Mouse (Mus musculus) splenic B cell, adult 2 months (primary cell): Measurements from ENCODE around the gene Atp2b4.
A peak's percentile ranks its signal among the peaks of the same experiment; 100 is the strongest.

Source experiments
- DNase-seq: peaks from one replicate; pipeline ENCODE4 v3.0.0-alpha.2; 2011; ENCODE audit warnings: low read depth, low spot score
- H3K27me3 ChIP-seq: 2 replicates; pipeline ENCODE4 v1.6.1; 2012; ENCODE audit warnings: mild to moderate bottlenecking, low read length, moderate library complexity, mixed read lengths; ENCODE audit not compliant: control insufficient read depth, poor library complexity, insufficient read depth, severe bottlenecking
- H3K36me3 ChIP-seq: 2 replicates; pipeline ENCODE4 v1.6.1; 2012; ENCODE audit warnings: mild to moderate bottlenecking, low read length, moderate library complexity, mixed read lengths; ENCODE audit not compliant: control insufficient read depth, poor library complexity, insufficient read depth, severe bottlenecking

Gene Atp2b4

GRCm38 (mm10) chr1:133744609-133745008 lies 56.2 kb downstream of the Atp2b4 start:
- no peak for DNase-seq
- Histone ChIP-seq H3K36me3 (no peaks in the 10 kb centered on the region), H3K27me3 (no peaks in the 10 kb centered on the region)

DNA sequence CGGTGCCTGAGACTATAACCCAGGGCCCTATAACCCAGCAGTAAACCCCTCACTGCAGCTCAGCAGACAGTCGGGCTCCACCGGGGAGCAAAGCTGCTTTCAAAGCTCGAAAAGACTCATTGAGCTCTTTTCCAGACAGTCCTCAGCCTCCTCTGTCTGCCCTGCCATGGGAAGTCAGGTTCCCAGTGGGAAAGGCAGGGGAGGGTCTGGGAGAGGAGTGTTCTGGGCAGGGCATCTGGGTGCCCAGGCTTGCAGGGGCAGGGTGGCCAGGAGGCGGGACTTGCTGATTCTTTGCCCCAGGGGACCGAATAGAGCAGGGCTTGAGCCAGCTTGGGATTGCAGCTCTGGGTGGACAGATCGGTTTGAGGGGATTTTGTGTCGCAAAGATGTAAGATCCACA lies 58.3 kb downstream of the Atp2b4 start:
- DNase-seq: no peak

DNA sequence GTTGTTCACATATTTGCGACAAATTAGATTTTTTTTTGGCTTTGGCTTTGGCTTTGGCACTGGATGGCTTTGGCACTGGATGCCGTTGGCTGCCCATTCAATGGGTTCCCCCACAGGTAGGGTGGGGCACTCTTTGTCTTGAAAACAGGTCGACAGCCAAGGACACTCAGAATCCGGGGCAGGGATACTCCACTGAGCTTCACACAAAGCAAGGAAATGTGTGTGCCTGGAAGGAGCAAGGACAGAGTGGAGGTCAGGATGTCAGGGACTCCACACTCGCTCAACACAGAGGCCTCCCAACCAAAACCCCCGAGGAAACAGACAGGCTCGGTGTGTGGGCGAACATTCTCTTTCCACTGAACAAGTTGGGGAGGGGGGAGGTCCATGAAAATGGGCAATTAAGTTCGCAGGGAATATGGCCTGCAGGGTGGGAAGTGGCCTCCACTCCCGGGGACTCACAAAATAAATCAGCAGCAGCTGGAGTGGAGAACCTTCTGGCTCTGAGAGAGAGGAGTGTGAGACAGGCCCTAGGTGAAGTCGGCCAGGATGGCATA lies 58.9 kb downstream of the Atp2b4 start:
- DNase-seq: no peak
- Histone ChIP-seq H3K36me3 (no peaks in the 10 kb centered on the region), H3K27me3 (no peaks in the 10 kb centered on the region)

More for the DNA sequence above, 58.3 kb downstream of the Atp2b4 start:
- no peaks in the 10 kb centered on the region for H3K36me3 ChIP-seq
- no peaks in the 10 kb centered on the region for H3K27me3 ChIP-seq

- Histone ChIP-seq H3K27me3 (no peaks in the 10 kb centered on the region), H3K36me3 (no peaks in the 10 kb centered on the region)
- DNase-seq: no peak
Observed at GRCm38 (mm10) chr1:133741171-133741570, 59.7 kb downstream of the Atp2b4 start.

GRCm38 (mm10) chr1:133736664-133737063 lies 64.2 kb downstream of the Atp2b4 start:
- Histone ChIP-seq H3K36me3 (no peaks in the 10 kb centered on the region), H3K27me3 (no peaks in the 10 kb centered on the region)
- no peak for DNase-seq

DNA sequence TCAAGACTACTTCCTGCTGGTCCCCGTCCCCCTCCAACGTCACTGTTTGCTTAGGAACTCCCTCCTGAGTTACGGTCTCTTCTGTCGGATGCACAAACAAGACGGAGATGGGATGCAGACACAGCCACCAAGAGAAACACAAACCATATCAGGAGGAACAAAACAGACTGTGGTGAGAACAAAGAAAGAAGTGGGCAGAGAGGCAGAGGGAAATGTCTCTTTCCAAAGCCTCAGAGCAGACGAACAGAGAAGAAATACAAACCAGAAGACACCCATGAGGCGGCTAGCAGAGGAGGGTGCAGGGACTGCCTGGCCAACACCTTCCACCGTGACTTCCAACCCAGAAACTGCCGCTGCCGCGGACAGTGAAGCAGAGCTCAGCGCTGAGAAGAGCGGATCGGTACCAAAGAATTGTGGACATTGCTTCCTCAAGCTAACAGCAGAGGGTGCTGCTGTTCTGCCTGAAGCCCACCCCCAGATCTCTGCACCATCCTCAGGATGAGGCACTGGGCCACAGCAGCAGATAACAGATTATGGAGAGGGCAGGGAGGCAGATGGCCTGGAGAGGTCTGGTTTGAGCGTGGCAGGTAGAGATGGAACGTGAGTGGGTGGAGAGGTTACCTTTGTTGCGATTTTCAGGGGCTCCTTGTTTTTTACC lies 64.7 kb downstream of the Atp2b4 start:
- DNase-seq: peak; percentile 10
- H3K27me3 ChIP-seq: no peaks in the 10 kb centered on the region

GRCm38 (mm10) chr1:133732814-133733213 lies 68.0 kb downstream of the Atp2b4 start:
- DNase-seq: no peak
- Histone ChIP-seq H3K36me3 (no peaks in the 10 kb centered on the region), H3K27me3 (no peaks in the 10 kb centered on the region)

More for the DNA sequence above, 64.7 kb downstream of the Atp2b4 start:
- H3K36me3 ChIP-seq: no peaks in the 10 kb centered on the region

- no peak for DNase-seq
- H3K36me3 ChIP-seq: no peaks in the 10 kb centered on the region
Observed at GRCm38 (mm10) chr1:133728339-133728738, 72.5 kb downstream of the Atp2b4 start.

GRCm38 (mm10) chr1:133720342-133720741 lies 80.5 kb downstream of the Atp2b4 start:
- Histone ChIP-seq H3K36me3 (no peaks in the 10 kb centered on the region), H3K27me3 (no peaks in the 10 kb centered on the region)
- no peak for DNase-seq

More at GRCm38 (mm10) chr1:133728339-133728738, 72.5 kb downstream of the Atp2b4 start:
- H3K27me3 ChIP-seq: no peaks in the 10 kb centered on the region

DNA sequence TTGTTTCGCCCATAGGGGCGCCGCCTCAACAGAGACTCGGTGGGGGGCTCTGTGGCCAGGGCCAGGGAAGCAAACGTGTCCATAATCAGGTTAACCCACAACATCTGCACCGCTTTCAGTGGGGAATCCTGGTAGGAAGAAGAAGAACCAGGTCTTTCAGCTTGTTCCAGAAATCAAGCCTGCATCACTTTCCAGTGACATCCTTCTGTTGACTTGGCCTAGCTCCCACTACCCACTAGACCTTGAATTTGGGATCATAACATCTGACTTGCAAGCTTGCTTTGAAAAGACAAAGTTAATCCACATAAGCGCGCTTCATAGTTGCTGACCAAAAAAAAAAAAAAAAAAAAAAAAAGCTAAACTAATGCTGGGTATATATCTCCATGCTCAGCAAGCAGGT lies 82.1 kb downstream of the Atp2b4 start:
- no peaks in the 10 kb centered on the region for H3K27me3 ChIP-seq
- H3K36me3 ChIP-seq: no peaks in the 10 kb centered on the region
- DNase-seq: no peak

- Histone ChIP-seq H3K36me3 (no peaks in the 10 kb centered on the region), H3K27me3 (no peaks in the 10 kb centered on the region)
- no peak for DNase-seq
Observed at GRCm38 (mm10) chr1:133718296-133718695, 82.5 kb downstream of the Atp2b4 start.

- Histone ChIP-seq H3K27me3 (no peaks in the 10 kb centered on the region), H3K36me3 (no peaks in the 10 kb centered on the region)
- DNase-seq: peak; percentile 86
Observed at GRCm38 (mm10) chr1:133716464-133716863, 84.4 kb downstream of the Atp2b4 start.

GRCm38 (mm10) chr1:133715191-133715590 lies 85.7 kb downstream of the Atp2b4 start:
- Histone ChIP-seq H3K27me3 (no peaks in the 10 kb centered on the region), H3K36me3 (no peaks in the 10 kb centered on the region)
- no peak for DNase-seq

GRCm38 (mm10) chr1:133713009-133713370 lies 87.9 kb downstream of the Atp2b4 start:
- no peak for DNase-seq
- no peaks in the 10 kb centered on the region for H3K36me3 ChIP-seq
- H3K27me3 ChIP-seq: no peaks in the 10 kb centered on the region

DNA sequence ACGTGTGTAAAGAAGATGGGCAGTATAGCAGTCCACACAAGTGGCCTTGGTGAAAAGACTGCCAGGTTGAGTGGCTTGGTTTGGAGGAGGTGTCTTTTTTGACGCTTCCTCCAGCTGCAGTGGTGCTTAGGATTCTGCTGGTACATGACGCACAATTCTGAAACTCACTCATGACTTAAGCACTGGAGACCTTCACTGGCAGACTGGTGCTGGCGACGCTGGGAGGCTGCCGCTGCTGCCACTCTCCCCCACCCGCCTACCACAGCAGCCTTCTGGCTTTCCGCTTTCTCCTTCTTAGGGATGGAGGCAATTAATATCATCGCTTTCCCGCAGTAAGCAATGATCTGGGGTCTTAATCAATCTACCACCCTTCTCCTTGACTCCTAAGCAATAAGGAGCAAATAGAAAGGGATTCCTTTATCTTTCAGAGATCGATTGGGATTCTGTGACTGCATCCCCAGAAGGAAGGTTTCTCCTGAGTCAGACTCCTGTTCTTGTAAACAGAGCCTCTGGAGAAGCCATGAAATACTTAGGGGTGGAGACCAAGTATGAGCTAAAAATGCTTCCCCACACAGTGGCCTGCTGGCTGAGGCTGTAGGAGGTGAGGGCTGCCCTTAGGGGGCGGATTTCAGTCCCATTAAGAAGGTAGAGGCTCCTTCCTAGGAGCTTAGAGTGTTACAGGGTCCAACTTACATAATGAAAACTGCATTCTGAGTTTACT lies 88.4 kb downstream of the Atp2b4 start:
- no peaks in the 10 kb centered on the region for H3K36me3 ChIP-seq

More for the DNA sequence above, 88.4 kb downstream of the Atp2b4 start:
- no peak for DNase-seq
- no peaks in the 10 kb centered on the region for H3K27me3 ChIP-seq
